Mouse (Mus musculus) adrenal gland, adult 2 months (tissue): Measurements from ENCODE around the gene Ezr. TPM values are rescaled to one million over a fixed set of nuclear protein-coding genes. Genes with fewer than 3 reads are reported as not detected.

Experiments
- DNase-seq: peaks from one replicate; pipeline ENCODE4 v3.0.0; 2021
- polyA plus RNA-seq: library from polyadenylated mRNA; depleted of rRNA; stranded (reverse); fragments of >200 nt; gene quantifications from 2 replicates; pipeline ENCODE4 v1.2.3, GENCODE M21; 2012
- total RNA-seq, 2 experiments: library from RNA; stranded (reverse); gene quantifications; 2 replicates each; pipeline ENCODE4 v1.2.3; 2021

The Ezr gene
- total and polyA plus RNA-seq, 3 experiments, result 6.2 to 27.3 (median 23.2) TPM

GRCm38 (mm10) chr17:6789581-6790118, 7.1 kb upstream of the Ezr start:
- no peak for DNase-seq

GRCm38 (mm10) chr17:6789103-6789502, 6.5 kb upstream of the Ezr start:
- DNase-seq, result no peak

GRCm38 (mm10) chr17:6787241-6787640, 4.7 kb upstream of the Ezr start:
- no peak for DNase-seq

GRCm38 (mm10) chr17:6783756-6784357, 1.3 kb upstream of the Ezr start:
- DNase-seq, result no peak

- peak; percentile 71 for DNase-seq
Measured at GRCm38 (mm10) chr17:6783006-6783661, 550 bp upstream of the Ezr start.

GRCm38 (mm10) chr17:6782033-6782526, 504 bp downstream of the Ezr start:
- DNase-seq, result peak; percentile 58

- DNase-seq, result no peak
Measured at GRCm38 (mm10) chr17:6781273-6781672, 1.3 kb downstream of the Ezr start.

GRCm38 (mm10) chr17:6780521-6781115, 2.0 kb downstream of the Ezr start:
- DNase-seq, result no peak

GRCm38 (mm10) chr17:6779632-6780031, 3.0 kb downstream of the Ezr start:
- DNase-seq, result no peak

GRCm38 (mm10) chr17:6778771-6779509, 3.6 kb downstream of the Ezr start:
- DNase-seq, result peak; percentile 66

GRCm38 (mm10) chr17:6778332-6778683, 4.3 kb downstream of the Ezr start:
- DNase-seq, result peak; percentile 64

GRCm38 (mm10) chr17:6777629-6778331, 4.8 kb downstream of the Ezr start:
- DNase-seq, result no peak

GRCm38 (mm10) chr17:6777061-6777460, 5.5 kb downstream of the Ezr start:
- DNase-seq, result no peak

GRCm38 (mm10) chr17:6776576-6776975, 6.0 kb downstream of the Ezr start:
- DNase-seq, result no peak

- no peak for DNase-seq
Measured at GRCm38 (mm10) chr17:6776123-6776522, 6.5 kb downstream of the Ezr start.

GRCm38 (mm10) chr17:6775671-6776070, 6.9 kb downstream of the Ezr start:
- no peak for DNase-seq

- no peak for DNase-seq
Measured at GRCm38 (mm10) chr17:6775221-6775620, 7.4 kb downstream of the Ezr start.

GRCm38 (mm10) chr17:6773249-6773966, 9.2 kb downstream of the Ezr start:
- no peak for DNase-seq

GRCm38 (mm10) chr17:6772490-6772773, 10.2 kb downstream of the Ezr start:
- no peak for DNase-seq

GRCm38 (mm10) chr17:6771661-6772489, 10.7 kb downstream of the Ezr start:
- DNase-seq, result no peak
